In the genomic region with DNA sequence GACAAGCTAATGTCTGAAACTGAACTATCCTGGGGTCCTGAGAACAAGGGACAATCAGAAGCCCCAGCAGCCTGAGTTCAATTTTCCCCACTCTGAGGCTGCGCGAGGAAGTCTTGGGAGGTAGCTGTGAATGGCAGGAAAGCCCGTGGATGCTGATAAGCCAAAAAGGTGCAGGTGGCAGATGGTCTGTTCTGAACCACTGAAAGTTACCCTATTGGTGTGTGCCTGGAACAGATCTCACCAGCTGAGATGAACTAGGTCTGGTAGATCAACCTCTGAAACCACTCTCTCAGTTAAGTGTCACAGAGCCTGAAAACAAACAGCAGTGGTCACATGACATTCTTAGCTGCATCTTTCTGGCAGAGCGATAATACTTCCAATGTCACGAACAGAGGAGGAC, we compare ENCODE assay signal across 26 mouse cellular contexts. TPM values are rescaled to one million over a fixed set of nuclear protein-coding genes. Genes with fewer than 3 reads are reported as not detected.
"Had no signal": no experiment of that assay in that cellular context is flagged by ENCODE, and none has a peak within 500 bp of the region (broad histone marks: within the 10 kb centered on the region; RNA-seq: fewer than 3 reads in every experiment).

No protein-coding gene starts in this region.

- H3K36me3 ChIP-seq: kidney, embryonic 15.5 days; limb, embryonic 13.5 days; liver, embryonic 12.5 days; liver, embryonic 15.5 days; lung, embryonic 15.5 days; midbrain, embryonic 12.5 days; neural tube, embryonic 13.5 days had no signal

- H3K4me3 ChIP-seq: kidney, embryonic 15.5 days; left cerebral cortex, adult 2 months; limb, embryonic 13.5 days; liver, embryonic 12.5 days; liver, embryonic 15.5 days; lung, embryonic 15.5 days; midbrain, embryonic 12.5 days; myocyte; neural tube, embryonic 13.5 days had no signal

- H3K27me3 ChIP-seq: kidney, embryonic 15.5 days; limb, embryonic 13.5 days; liver, embryonic 12.5 days; liver, embryonic 15.5 days; lung, embryonic 15.5 days; midbrain, embryonic 12.5 days; neural tube, embryonic 13.5 days had no signal

- H3K4me2 ChIP-seq: kidney, embryonic 15.5 days; limb, embryonic 13.5 days; liver, embryonic 12.5 days; liver, embryonic 15.5 days; lung, embryonic 15.5 days; midbrain, embryonic 12.5 days; neural tube, embryonic 13.5 days had no signal

- DNase-seq: kidney, adult 8-10 months; kidney, postnatal 10 days; kidney, postnatal 36 days; layer of hippocampus, postnatal 36 days; liver; lung, adult 18-20 months; lung, postnatal 10 days; lung, postnatal 4 days; retina, postnatal 1 day; right cerebral cortex, postnatal 25 days; thymus, adult 18-20 months; thymus, postnatal 36 days had no signal

- H3K4me1 ChIP-seq: kidney, embryonic 15.5 days; limb, embryonic 13.5 days; liver, embryonic 12.5 days; liver, embryonic 15.5 days had no signal

- H3K9ac ChIP-seq: kidney, embryonic 15.5 days; limb, embryonic 13.5 days; liver, embryonic 12.5 days; liver, embryonic 15.5 days; lung, embryonic 15.5 days; midbrain, embryonic 12.5 days; neural tube, embryonic 13.5 days had no signal

- H3K27ac ChIP-seq: kidney, embryonic 15.5 days; left cerebral cortex, adult 2 months; limb, embryonic 13.5 days; liver, embryonic 12.5 days; liver, embryonic 15.5 days; lung, embryonic 15.5 days; midbrain, embryonic 12.5 days; neural tube, embryonic 13.5 days had no signal

- H3K9me3 ChIP-seq: kidney, embryonic 15.5 days; limb, embryonic 13.5 days; liver, embryonic 12.5 days; liver, embryonic 15.5 days; lung, embryonic 15.5 days; midbrain, embryonic 12.5 days; neural tube, embryonic 13.5 days had no signal

- ATAC-seq: liver, embryonic 12.5 days; midbrain, embryonic 16.5 days had no signal

RNA-seq across cellular contexts. Expression of gene Gm11099, which starts 59.6 kb away (rescaled TPM):
- polyA plus RNA-seq: kidney, embryonic 15.5 days; limb, embryonic 13.5 days; liver, embryonic 12.5 days; liver, embryonic 15.5 days; lung, embryonic 15.5 days; midbrain, embryonic 12.5 days; midbrain, embryonic 16.5 days; myocyte; neural tube, embryonic 13.5 days; spleen, adult 2 months; stomach, embryonic 16.5 days; testis, adult 2 months; urinary bladder, adult 2 months had no signal
